Mouse (Mus musculus): Measurements from ENCODE around the gene Bglap3. TPM values are rescaled to one million over a fixed set of nuclear protein-coding genes. Genes with fewer than 3 reads are reported as not detected.

The Bglap3 gene
- polyA plus RNA-seq, 1 experiment from 2014 or later = 19.8 TPM

GRCm38 (mm10) chr3:88354396-88355165, 18.0 kb downstream of the Bglap3 start:
- ATAC-seq (ENCODE audit: insufficient number of reproducible peaks, low FRiP score, low TSS enrichment, low read depth) = no peak
- H3K4me2 ChIP-seq (replicated peaks) = no peak overlapping the region
- WGBS = 94% methylated on average over 8 of the region's 8 CpGs
- no peak overlapping the region for H3K9ac ChIP-seq
- peaks cover 98% of the 10 kb centered on the region for H3K36me3 ChIP-seq
- no peaks in the 10 kb centered on the region for H3K27me3 ChIP-seq
- H3K27ac ChIP-seq (replicated peaks) = no peak overlapping the region
- H3K4me3 ChIP-seq (replicated peaks) = no peak overlapping the region
- no peaks in the 10 kb centered on the region for H3K4me1 ChIP-seq
- no peaks in the 10 kb centered on the region for H3K9me3 ChIP-seq (replicated peaks)

GRCm38 (mm10) chr3:88352907-88353306, 19.6 kb downstream of the Bglap3 start:
- Histone ChIP-seq H3K4me3 (replicated peaks) (no peak overlapping the region), H3K27ac (replicated peaks) (no peak overlapping the region), H3K27me3 (no peaks in the 10 kb centered on the region), H3K4me1 (no peaks in the 10 kb centered on the region), H3K4me2 (replicated peaks) (no peak overlapping the region), H3K9ac (no peak overlapping the region), H3K9me3 (replicated peaks) (no peaks in the 10 kb centered on the region), H3K36me3 (peaks cover 97% of the 10 kb centered on the region)
- 86% methylated on average over 9 of the region's 9 CpGs for WGBS
- no peak for ATAC-seq (ENCODE audit: insufficient number of reproducible peaks, low FRiP score, low TSS enrichment, low read depth)

GRCm38 (mm10) chr3:88350732-88351131, 21.8 kb downstream of the Bglap3 start:
- no peak overlapping the region for H3K4me3 ChIP-seq (replicated peaks)
- H3K9me3 ChIP-seq (replicated peaks) = no peaks in the 10 kb centered on the region
- H3K27ac ChIP-seq (replicated peaks) = no peak overlapping the region
- WGBS = 90% methylated on average over 13 of the region's 13 CpGs
- no peaks in the 10 kb centered on the region for H3K27me3 ChIP-seq
- H3K36me3 ChIP-seq = peaks cover 98% of the 10 kb centered on the region
- no peak for ATAC-seq (ENCODE audit: insufficient number of reproducible peaks, low FRiP score, low TSS enrichment, low read depth)
- H3K4me2 ChIP-seq (replicated peaks) = no peak overlapping the region
- H3K9ac ChIP-seq = no peak overlapping the region
- H3K4me1 ChIP-seq = no peaks in the 10 kb centered on the region

DNA sequence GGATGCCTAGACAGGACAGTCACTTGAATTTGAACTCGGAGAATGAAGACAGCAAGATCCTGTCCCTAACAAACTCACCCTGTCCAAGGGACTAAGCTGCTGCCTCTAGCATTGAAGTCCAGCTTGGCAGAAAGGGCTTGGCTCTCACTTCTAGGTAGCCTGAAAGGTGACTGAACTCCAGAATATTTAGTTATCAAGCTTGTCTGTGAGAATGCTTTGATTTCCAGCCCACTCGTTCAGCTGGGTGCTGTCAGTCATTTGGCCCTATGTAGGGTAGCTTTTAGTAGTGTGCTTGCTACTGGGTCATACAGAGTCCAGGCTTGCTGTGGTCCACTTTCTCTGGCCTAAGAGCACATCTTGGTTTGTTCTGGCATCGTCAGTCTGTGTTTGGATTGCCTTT, 33.5 kb downstream of the Bglap3 start:
- H3K27ac ChIP-seq (replicated peaks) = no peak overlapping the region
- H3K9ac ChIP-seq = no peak overlapping the region
- no peak overlapping the region for H3K4me2 ChIP-seq (replicated peaks)
- H3K36me3 ChIP-seq = peaks cover 28% of the 10 kb centered on the region
- H3K4me1 ChIP-seq = peaks cover 26% of the 10 kb centered on the region
- H3K27me3 ChIP-seq = no peaks in the 10 kb centered on the region
- no peak overlapping the region for H3K4me3 ChIP-seq (replicated peaks)
- no peak for ATAC-seq (ENCODE audit: insufficient number of reproducible peaks, low FRiP score, low TSS enrichment, low read depth)
- no peaks in the 10 kb centered on the region for H3K9me3 ChIP-seq (replicated peaks)
- WGBS = 67% methylated on average over 3 of the region's 3 CpGs

DNA sequence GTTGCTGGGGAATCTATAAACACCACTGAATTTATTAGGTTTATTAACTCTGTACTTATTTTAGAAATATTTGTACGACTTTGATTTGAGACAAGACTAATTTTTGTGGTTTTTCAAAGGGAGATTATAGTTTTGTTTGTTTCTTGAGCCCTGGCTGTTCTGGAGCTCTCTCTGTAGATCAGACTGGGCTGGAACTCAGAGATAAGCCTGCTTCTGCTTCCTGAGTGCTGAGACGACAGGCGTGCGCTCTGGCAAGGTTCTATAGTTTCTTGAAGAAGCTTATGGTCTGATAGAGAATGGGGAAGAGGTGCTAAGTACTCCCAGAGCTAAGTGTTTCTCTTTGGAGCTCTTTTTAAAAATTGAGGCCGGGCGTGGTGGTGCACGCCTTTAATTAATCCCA, 34.2 kb downstream of the Bglap3 start:
- Histone ChIP-seq H3K27me3 (no peaks in the 10 kb centered on the region), H3K9me3 (replicated peaks) (no peaks in the 10 kb centered on the region), H3K4me3 (replicated peaks) (no peak overlapping the region), H3K4me2 (replicated peaks) (no peak overlapping the region), H3K27ac (replicated peaks) (no peak overlapping the region), H3K4me1 (peaks cover 26% of the 10 kb centered on the region), H3K9ac (no peak overlapping the region), H3K36me3 (peaks cover 21% of the 10 kb centered on the region)
- ATAC-seq (ENCODE audit: insufficient number of reproducible peaks, low FRiP score, low TSS enrichment, low read depth) = no peak
- 91% methylated on average over 7 of the region's 7 CpGs for WGBS

- WGBS = 77% methylated on average over 11 of the region's 11 CpGs
- Histone ChIP-seq H3K4me2 (replicated peaks) (peak overlapping the region; percentile 72; the same call in 1 of the 2 replicates), H3K27ac (replicated peaks) (peak overlapping the region; percentile 63; the same call in 1 of the 2 replicates), H3K4me3 (replicated peaks) (peak overlapping the region; percentile 91), H3K36me3 (peaks cover 13% of the 10 kb centered on the region), H3K9ac (no peak overlapping the region), H3K4me1 (peaks cover 26% of the 10 kb centered on the region), H3K9me3 (replicated peaks) (no peaks in the 10 kb centered on the region), H3K27me3 (no peaks in the 10 kb centered on the region)
- ATAC-seq (ENCODE audit: insufficient number of reproducible peaks, low FRiP score, low TSS enrichment, low read depth) = no peak
Measured at GRCm38 (mm10) chr3:88337367-88338020, 35.0 kb downstream of the Bglap3 start.

- Histone ChIP-seq H3K27ac (replicated peaks) (peak within 1 kb of the TSS; percentile 97), H3K4me2 (replicated peaks) (peak within 1 kb of the TSS; percentile 72), H3K4me3 (replicated peaks) (peak within 1 kb of the TSS; percentile 91), H3K9ac (peak within 1 kb of the TSS; percentile 85), H3K4me1 (peaks cover 26% of the 10 kb centered on the region), H3K27me3 (no peaks in the 10 kb centered on the region), H3K36me3 (peaks cover 1% of the 10 kb centered on the region; the same call in 1 of the 2 replicates), H3K9me3 (replicated peaks) (no peaks in the 10 kb centered on the region)
- peak; percentile 91 for ATAC-seq (ENCODE audit: insufficient number of reproducible peaks, low FRiP score, low TSS enrichment, low read depth)
- 1% methylated on average over 64 of the region's 66 CpGs for WGBS
Measured at GRCm38 (mm10) chr3:88336058-88337013, 36.2 kb downstream of the Bglap3 start, which contains the start of the genes Tmem79 and Smg5. Tmem79 (minus strand) TSS chr3:88336148. Smg5 (plus strand) TSS chr3:88336260.

GRCm38 (mm10) chr3:88335436-88336053, 37.0 kb downstream of the Bglap3 start:
- Histone ChIP-seq H3K27ac (replicated peaks) (peak overlapping the region; percentile 97), H3K27me3 (no peaks in the 10 kb centered on the region), H3K36me3 (no peaks in the 10 kb centered on the region), H3K9ac (peak overlapping the region; percentile 73), H3K4me1 (peaks cover 26% of the 10 kb centered on the region), H3K4me3 (replicated peaks) (peak overlapping the region; percentile 91), H3K4me2 (replicated peaks) (peak overlapping the region; percentile 72), H3K9me3 (replicated peaks) (no peaks in the 10 kb centered on the region)
- WGBS = under 1% methylated on average over 27 of the region's 27 CpGs
- ATAC-seq (ENCODE audit: insufficient number of reproducible peaks, low FRiP score, low TSS enrichment, low read depth) = peak; percentile 37

- 26% methylated on average over 3 of the region's 3 CpGs for WGBS
- ATAC-seq (ENCODE audit: insufficient number of reproducible peaks, low FRiP score, low TSS enrichment, low read depth) = no peak
- H3K4me2 ChIP-seq (replicated peaks) = peak overlapping the region; percentile 72
- peak overlapping the region; percentile 97 for H3K27ac ChIP-seq (replicated peaks)
- H3K4me3 ChIP-seq (replicated peaks) = peak overlapping the region; percentile 91
- no peaks in the 10 kb centered on the region for H3K27me3 ChIP-seq
- peaks cover 26% of the 10 kb centered on the region for H3K4me1 ChIP-seq
- no peaks in the 10 kb centered on the region for H3K36me3 ChIP-seq
- H3K9me3 ChIP-seq (replicated peaks) = no peaks in the 10 kb centered on the region
- H3K9ac ChIP-seq = peak overlapping the region; percentile 73
Measured at GRCm38 (mm10) chr3:88334902-88335435, 37.6 kb downstream of the Bglap3 start.

GRCm38 (mm10) chr3:88334029-88334658, 38.4 kb downstream of the Bglap3 start:
- ATAC-seq (ENCODE audit: insufficient number of reproducible peaks, low FRiP score, low TSS enrichment, low read depth) = no peak
- WGBS = 40% methylated on average over 12 of the region's 12 CpGs
- Histone ChIP-seq H3K9me3 (replicated peaks) (no peaks in the 10 kb centered on the region), H3K27me3 (no peaks in the 10 kb centered on the region), H3K4me3 (replicated peaks) (peak overlapping the region; percentile 32), H3K9ac (0 out of 2 replicates have a peak overlapping the region, but pooled peaks have one; percentile 1), H3K27ac (replicated peaks) (peak overlapping the region; percentile 97), H3K4me1 (peaks cover 26% of the 10 kb centered on the region), H3K4me2 (replicated peaks) (peak overlapping the region; percentile 72), H3K36me3 (0 out of 2 replicates have a peak, but pooled peaks cover 4% of the 10 kb centered on the region)

Measured in embryonic facial prominence, embryonic 15.5 days (tissue).